Mouse (Mus musculus) urinary bladder, postnatal 4 days (tissue): ENCODE data around the gene Zfp874a.
"Not testable (repeated sequence)": the region's sequence is repeated elsewhere in the genome, so short reads cannot be mapped to it uniquely, and the experiment has no call there.

Experiments used
- DNase-seq, 2 experiments: peaks; one replicate each; pipeline ENCODE4 v3.0.0; 2021 to 2022; ENCODE audit warnings: low spot score in 2 of 2

Zfp874a gene

DNA sequence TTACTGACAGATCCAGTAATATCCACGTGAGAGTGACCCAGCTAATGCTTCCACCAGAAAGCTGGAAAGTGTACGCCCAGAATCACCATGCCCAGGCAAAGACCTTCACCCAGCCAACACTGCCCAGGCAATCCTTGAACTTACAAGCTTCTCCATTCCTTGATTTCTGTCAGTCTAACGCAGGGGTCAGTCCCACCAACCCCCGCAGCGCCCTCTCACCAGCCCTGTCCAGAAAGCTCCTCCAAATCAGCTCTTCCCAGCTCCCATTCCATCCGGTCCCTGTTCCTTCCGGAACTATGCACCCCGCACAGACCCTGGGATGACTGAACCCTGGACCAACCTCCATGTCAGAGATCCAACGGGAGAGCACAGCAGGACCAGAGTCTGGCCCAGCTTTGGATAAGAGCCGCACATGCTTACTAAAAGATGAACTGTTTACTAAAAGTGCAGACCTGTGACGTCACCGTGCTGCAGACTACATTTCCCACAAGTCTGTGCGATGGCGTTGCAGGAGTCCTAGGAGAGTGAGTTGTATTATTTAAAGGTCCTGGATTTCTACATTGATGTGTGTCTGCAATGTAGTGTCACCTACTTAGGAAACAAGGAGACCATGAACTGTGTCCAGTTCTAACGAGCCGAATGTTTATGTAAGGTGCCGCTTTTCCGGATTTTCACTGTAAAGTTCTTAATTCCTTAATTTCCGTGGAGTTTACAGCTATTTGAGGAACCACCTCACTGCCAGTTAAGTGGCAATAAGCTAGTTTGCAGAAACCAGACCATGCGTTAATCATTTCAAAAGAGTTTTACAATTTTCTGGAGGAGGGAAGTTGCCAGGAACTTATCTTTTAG lies at the start of gene Zfp874a:
Zfp874a (minus strand) TSS at position 453 of the 849 bp plus-strand sequence.
- DNase-seq: peak; percentile 72 to 83

DNA sequence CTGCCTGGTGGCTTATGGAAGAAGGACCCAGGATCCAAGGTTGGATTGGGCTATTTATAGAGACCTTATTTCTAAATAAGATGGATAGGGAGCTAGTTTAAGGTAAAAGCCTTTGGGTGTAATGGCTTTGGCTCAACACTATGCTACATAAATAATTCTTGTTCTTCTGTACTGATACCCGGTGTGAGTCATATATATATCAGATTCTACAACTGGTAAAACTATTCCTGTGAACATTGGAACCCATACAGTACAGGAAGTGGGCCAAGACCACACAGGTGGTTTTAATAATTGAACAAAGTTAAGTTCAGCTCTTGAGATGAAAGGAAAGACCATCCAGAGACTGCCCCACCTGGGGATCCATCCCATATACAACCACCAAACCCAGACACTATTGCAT lies 49.5 kb upstream of the Zfp874a start:
- no peak for DNase-seq

DNA sequence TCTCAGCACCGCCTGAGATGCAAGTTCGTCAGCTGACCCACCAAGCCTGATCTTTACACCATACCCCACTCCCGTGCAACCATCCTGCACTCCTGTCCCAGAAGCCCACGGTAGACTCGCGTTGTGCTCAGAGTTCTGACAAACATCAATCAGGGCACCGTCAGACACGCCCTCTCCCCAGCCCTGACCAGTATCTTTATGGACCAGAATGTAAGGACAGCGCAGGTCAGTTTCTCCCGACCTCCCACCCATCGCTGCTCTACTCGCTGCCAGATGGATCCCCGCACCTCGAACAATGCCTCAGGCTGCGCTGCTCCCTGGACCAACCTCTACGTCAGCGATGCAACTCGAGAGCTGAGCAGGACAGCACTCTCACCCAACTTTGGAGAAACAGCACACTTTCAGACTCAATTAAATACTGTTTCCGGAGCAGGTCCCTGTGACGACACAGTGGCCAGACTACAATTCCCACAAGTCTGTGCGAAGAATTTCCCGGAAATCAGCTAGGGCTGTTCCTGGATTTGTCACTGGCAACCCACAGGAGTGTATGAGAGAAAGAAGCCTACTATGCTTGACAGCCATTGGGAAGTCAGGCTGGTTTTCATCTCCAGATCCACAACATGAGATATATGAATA lies 48.8 kb upstream of the Zfp874a start, which contains the start of gene Zfp58:
Zfp58 (minus strand) TSS at position 472 of the 636 bp plus-strand sequence.
- peak; percentile 68 to 70 for DNase-seq

DNA sequence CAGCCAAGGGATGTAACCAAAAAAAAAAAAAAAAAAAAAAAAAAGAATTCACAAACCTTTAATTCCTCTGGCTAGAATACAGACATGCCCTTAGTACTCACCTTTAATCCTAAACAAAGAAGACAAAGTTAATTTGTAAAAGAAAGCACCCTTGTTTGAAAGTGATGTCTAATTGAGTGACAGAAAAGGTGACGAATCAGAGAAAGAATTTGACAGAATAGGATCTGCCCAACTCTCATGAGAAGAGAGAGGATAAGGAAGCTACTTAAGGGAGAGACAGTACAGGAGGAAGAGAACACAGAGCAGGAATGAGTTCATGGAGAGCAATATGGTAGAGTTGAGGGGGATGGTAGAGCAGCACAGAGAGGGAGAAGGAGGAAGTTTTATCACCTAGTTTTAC lies 44.2 kb upstream of the Zfp874a start:
- no peak for DNase-seq

DNA sequence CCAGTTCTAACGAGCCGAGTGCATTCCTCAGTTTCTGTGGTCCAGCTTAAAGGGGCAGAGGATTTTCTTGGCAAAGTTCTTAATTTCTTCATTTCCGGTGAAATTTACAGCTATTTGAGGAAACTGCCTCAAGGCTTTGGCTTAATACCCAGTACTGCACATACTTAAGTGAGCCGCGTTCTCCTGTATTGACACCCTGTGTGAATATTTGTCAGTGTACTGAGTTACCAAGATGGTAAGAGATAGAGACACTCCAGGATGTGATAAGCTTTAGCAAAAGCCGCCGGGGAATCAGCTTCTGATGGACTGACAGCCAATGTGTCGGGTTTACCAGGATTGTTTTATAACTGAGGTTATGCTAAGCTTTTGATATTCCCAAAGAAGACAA lies 33.0 kb upstream of the Zfp874a start:
- no peak for DNase-seq

DNA sequence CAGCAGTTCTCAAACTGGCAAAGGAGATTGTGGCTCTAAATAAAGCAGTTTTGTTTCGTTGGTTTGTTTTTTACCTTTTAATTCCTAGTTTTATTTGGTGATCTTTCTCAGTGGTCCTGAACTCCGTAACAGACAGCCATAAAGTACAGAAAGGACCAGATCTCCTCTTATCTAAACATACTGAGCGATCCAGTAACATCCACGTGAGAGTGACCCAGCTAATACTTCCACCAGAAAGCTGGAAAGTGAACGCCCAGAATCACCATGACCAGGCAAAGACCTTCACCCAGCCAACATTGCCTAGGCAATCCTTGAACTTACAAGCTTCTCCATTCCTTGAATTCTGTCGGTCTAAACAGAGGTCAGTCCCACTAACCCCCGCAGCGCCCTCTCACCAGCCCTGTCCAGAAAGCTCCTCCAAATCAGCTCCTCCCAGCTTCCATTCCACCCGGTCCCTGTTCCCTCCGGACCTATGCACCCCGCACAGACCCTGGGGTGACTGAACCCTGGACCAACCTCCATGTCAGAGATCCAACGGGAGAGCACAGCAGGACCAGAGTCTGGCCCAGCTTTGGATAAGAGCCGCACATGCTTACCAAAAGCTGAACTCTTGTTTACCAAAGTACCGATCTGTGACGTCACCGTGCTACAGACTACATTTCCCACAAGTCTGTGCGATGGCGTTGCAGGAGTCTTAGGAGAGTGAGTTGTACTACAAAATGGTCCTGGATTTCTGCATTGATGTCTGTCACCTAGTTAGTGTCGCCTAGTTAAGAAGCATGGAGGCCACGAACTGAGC lies 32.4 kb upstream of the Zfp874a start, which contains the start of gene Zfp874b:
Zfp874b (minus strand) TSS at position 634 of the 799 bp plus-strand sequence.
- DNase-seq: peak; percentile 71 to 81

DNA sequence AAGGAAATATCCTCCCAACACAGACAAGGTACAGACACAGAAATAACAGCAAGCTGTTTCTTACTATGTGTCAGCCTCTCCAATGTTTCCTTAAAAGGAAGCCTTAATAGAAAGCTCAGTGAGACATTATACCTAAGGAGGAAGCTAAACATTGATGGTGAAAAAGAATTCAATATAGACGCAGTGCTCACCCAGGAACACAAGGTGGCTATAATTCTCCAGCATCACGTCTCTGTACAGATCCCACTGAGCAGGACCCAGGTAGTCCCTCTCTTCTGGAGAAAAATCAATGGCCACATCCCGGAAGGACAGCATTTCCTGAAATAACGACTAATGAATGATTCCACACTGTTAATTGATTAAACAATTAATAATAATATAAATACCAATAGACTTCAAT lies 30.1 kb upstream of the Zfp874a start:
- DNase-seq: no peak

DNA sequence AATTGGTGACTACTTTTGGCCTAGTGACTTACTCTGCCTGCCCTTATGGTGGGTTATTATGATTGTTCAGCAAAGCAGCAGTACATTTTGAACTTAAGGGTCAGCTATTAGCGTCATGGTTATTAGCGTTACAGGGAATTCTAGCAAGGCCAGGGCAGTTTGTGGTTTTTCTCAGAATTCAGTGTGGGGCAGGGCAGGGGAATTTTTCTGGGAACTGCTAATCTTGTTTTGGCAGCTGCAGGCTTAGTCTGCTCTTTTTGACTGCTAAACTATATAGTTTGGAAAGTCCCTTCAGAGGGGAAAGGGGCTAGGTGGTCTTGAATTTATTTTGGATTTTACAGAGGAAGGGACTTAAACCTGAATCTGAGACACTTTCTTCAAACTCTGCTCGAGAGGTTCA lies 17.9 kb upstream of the Zfp874a start:
- no peak for DNase-seq

DNA sequence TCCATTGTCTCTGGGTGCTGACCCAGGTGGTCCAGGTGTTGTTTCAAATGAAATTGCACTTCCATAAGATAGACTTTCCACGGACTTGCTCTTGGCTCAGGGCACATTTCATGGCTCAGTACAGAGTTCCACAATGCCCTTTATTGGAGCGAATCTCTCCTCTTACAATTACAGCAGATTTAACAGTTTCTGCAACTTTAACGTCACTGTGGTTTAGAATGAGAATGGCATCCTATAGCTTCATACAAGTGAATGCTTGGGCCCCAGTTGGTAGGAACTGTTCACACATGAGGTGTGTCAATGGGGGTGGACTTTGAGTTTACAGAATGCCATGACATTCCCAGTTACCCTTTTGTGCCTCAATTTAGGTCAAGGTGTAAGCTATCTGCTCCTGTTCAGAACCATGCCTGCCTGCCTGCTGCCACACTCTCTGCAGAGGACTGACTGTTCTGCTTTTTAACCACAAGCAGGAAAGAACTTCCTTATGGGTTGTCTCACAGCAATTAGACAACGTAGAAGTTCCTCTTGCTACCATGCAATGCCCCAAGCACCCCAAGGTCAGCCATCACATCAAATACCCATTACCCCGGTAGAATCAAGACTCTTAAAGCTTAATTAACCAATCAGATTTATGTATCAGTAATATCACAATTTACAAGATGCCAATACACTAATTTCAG lies 12.2 kb upstream of the Zfp874a start:
- DNase-seq: not testable (repeated sequence)

DNA sequence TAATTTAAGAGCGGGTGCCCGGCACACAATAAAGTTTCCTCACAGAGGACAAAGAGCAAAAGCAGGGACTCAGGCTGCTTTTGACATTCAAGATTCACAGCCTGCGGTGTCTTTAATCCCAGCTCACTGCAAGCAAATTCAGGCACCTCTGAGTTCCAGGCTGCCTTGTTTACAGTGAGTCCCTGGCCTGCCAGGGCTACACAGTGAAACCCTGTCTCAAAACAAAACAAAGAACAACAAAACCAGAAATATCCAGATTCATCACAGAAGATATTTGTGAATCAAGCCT lies 541 bp upstream of the Zfp874a start:
- DNase-seq: no peak

DNA sequence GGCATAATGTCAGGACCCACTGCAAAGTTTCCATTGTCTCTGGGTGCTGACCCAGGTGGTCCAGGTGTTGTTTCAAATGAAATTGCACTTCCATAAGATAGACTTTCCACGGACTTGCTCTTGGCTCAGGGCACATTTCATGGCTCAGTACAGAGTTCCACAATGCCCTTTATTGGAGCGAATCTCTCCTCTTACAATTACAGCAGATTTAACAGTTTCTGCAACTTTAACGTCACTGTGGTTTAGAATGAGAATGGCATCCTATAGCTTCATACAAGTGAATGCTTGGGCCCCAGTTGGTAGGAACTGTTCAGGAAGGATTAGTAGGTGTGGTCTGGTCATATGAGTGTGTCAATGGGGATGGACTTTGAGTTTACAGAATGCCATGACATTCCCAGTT lies 14.3 kb downstream of the Zfp874a start:
- not testable (repeated sequence) for DNase-seq

DNA sequence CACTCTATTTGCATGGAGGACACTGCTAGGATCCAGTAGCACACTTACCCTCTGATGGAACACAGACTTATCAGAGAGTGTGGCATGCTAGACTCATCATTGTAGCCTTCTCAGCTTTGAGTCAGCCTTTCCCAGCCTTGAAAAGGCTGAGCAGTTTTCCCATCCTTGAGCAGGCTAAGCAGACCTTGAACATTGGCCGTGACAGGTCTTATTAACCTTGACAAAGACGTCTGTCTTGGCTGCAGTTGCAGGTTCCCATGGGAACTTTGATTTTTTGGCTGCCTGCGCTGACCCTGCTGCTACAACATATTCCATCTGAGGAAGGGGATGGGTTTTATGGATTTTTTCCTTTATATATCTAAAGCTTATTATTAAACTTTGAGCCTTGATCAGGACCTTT lies 23.3 kb downstream of the Zfp874a start:
- DNase-seq: no peak

DNA sequence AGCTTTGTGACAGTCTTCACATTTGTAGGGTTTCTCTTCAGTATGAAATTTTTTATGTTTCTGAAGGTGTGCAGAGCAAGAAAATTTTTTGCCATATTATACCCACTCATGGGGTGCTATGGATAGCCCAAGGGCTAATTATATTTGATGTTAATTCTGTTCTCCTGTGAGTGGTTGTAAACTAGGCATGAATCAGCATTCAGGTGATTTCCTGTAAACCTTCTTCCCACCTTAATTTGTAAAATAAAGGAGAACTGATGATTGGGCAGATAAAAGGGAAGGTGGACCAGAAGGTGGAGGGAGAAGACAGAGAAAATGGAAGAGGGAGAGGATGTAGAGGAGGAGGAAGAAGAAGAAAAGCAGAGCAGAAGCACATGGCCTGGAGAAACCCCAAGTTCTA lies 25.7 kb downstream of the Zfp874a start:
- not testable (repeated sequence) for DNase-seq

DNA sequence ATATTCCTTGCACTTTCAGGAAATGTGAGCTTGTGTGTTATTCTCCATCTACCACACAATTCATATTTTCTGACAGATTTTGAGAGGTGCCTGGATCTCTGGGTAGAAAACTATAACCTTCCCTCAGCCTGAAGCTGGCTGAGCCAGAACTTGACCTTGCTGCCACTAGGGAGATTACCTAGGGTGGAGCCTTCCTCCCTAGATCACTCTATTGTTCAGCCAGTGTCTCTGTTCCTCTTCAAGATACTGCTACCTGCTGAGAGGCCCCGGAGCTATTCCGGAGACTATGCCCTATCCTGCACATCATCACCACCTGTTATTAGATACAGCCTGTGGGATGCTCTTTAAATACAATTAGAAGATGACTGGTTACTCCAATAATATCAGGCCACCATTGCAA lies 28.9 kb downstream of the Zfp874a start:
- DNase-seq: not testable (repeated sequence)

DNA sequence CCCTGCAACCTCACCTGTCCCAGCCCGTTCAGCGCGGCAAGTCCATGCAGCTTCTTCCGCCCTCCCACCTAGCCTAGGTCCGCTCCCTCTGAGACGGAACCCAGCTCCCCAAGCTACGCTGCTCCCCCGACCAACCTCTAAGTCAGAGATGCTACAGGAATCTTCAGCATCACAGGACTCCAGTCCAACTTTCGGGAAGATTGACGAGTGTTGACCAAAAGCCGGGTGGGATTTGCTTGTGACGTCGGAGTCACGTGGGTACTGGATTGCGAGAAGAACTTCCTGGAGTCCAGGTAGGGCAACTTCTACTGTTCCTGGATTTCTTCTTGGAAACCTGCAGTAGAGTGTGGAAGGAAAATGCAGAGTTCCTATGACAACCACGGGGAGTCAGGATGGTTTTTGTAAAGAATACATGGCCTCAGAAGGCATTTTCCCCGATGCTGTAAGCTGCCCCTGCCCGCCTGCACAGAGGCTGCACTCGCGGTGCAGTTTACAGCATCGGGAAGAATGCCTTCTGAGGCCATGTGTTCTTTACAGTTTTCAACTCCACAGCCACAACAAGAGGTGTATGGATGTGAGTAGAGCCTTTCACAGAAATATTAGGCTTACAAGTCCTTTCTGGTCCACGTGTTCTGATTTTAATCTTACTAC lies 30.1 kb downstream of the Zfp874a start, which contains the start of gene Zfp459:
Zfp459 (minus strand) TSS at position 212 of the 651 bp plus-strand sequence.
- peak in 1 of 2 experiments; percentile 18 for DNase-seq

DNA sequence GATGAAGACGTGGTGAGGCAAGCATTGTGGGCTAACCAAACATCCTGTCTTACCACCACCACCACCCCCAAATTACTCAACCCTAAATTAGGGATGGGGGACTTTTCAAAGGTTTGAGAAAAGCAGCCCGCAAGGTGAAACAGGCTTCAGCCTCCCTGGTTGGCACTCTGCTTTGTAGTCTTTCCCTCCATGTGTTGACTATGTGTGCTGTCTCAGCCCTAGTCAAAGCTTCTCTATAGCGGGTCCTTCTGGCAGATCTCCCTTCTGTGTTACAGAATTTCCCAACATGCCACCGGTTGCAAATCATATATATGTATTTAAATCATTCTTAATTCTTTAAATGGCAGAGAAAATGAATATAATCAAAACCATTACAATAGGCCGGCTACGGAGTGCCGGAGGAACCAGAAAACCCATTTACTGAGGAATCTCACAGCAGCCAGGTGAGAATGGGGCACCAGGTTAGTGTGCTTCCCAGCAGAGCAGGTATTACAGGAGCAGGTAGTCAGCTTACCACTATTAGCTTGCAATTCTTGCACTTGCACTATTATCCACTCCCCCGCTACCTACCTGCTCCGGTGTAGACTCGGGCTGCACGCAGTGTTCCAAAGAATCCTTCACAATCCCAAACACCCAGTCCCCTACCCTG lies 30.7 kb downstream of the Zfp874a start:
- no peak for DNase-seq

DNA sequence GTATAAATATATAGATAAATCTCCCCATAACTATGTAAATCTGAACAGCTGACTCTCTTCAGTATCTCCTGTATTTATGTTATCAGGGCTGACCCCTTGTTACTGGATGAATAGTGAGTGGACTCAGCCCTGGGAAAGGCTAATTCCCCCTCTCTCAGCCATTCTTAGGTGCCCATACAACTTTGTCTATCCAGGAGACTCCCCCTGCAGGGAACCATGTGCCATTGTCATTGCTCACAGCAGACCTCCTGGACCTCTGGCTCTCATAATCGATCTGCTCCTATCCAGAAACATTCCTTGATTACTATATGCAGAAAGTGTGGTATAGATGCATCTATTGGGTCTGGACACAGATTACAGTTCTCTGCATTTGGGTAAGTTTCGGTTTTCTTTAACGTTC lies 34.6 kb downstream of the Zfp874a start:
- DNase-seq: no peak

DNA sequence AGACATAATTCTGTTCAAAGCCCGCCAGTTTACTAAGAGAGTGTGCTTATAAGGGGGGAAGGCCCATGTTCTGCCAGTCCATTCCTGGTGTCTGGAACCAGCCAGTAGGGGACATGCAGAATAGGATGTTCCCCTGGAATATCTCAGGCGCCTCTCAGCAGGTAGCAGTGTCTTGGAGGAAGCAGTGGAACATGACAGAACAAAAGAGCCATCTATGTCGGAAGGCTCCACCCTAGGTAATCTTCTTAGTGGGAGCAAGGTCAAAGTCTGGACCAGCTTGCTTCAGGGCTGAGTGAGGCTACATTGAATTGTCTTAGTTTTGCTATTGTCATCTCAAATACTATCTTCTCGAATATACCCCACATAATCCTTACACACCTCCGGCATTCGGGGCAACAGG lies 35.7 kb downstream of the Zfp874a start:
- no peak for DNase-seq

DNA sequence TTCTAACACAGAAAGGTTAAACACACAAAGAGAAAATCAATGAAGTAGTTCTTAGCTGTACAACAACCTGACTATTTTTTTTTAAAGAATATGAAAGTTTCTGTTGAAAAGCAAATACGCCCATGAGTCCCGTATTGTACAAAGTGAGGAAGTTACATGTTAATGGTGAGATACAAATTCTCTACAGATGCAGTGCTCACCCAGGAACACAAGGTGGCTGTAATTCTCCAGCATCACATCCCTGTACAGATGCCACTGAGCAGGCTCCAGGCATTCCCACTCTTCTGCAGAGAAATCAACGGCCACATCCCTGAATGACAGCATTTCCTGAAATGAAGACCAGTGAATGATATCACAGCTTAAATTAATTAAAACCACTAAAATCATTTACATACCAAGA lies 37.8 kb downstream of the Zfp874a start:
- not testable (repeated sequence) for DNase-seq

DNA sequence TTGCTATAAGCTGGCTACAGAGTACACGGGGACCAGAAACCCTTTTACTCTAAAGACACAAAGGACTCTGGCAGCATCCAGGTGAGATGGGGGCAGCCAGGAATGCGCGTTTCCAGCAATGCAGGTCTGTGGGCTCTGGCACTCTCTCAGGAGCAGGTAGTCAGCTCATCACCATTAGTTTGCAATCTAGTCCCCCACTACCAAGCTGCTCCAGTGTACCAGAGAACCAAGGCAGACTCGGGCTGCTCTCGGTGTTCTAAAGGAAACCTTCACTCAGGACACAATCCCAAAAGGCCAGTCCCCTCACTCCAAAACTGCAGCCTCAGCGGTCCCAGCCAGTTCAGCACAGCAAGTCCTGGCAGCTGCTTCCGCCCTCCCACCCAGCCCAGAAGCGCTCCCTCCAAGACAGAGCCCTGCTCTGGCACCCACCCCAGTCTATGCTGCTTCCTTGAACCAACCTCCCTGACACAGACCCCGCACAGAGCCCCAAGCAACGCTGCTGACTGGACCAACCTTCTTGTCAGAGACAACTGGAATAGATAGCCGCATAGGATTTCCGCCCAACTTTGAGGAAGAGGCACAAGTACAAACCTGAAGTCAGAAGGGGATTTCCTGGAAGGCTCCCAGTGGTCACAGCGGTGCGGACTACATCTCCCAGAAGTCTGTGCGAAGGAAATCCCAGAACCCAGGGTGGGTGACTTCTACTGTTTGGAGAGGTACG lies 52.1 kb downstream of the Zfp874a start, which contains the start of gene Zfp429:
Zfp429 (minus strand) TSS at position 637 of the 721 bp plus-strand sequence.
- DNase-seq: peak in 1 of 2 experiments; percentile 58
